Mouse (Mus musculus): ENCODE measurements around the gene Tmem131. TPM values are rescaled to one million over a fixed set of nuclear protein-coding genes. Genes with fewer than 3 reads are reported as not detected.
A peak's percentile ranks its signal among the peaks of the same experiment; 100 is the strongest.

Tmem131 gene
- total RNA-seq, 4 experiments from 2014 or later, result 52.5 to 65.2 (median 58.2) TPM

DNA sequence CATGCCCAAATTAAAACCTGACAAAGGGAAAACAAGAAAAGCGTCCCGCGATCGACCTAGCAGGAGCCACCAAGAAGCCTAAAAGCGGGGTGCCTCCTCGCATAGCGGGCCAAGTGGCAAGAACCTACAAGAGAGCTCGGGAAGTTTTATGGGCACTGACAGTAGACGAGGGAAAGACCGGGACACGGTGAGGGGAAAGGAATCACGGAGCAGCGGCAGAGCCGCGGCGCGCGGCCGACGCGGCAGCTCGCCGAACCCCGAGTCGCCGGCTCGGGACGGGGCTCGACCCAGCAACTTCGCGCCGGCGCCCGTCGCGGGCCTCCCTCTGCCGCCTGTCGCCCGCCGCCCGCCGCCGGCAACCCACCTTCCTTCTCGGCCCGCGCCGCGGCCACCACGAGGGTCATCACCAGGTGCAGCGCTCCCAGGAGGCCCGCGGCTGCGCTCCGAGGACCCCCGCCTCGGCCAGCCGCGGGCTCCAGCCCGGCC lies 4.6 kb downstream of the Tmem131 start:
- peak in 1 of 2 experiments; percentile 17 for DNase-seq (ENCODE audit: low spot score in 2 of 2)

DNA sequence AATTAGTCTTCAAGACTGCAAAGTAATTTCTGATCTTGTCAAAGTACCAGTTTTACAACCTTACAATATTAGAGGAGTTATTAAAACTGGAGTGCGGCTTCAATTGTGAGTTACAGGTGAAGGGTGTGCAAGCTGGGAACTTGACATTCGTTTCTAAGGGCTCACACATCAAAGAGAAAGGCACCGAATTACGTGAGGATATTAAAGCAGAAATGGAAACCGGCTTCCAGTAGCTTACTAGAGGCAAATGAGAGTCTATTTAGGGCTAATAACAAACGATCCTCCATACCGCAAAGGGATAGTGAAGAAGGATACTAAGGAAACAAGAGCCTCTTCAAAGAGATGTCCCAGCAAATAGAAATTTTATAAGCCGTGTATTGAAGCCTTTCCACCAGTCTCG lies 5.1 kb downstream of the Tmem131 start:
- DNase-seq (ENCODE audit: low spot score in 2 of 2), result no peak

DNA sequence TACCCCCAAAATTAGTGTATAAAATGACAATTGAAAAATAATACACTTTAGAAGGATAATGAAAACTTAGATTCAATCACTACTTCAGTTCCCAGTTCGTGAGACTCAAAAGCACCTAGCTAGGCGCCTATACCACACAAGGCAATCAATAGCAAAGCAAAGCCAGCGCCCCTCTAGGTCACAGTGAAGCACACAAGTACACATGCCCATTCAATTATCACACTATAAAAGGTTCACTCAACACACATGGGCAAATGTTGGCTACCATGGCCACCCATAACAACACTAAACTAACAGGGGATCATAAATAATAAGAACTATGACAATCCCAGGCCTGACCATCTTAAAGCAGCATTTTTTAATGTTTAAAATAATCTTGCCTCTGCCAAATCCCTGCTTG lies 5.8 kb downstream of the Tmem131 start:
- no peak for DNase-seq (ENCODE audit: low spot score in 2 of 2)

DNA sequence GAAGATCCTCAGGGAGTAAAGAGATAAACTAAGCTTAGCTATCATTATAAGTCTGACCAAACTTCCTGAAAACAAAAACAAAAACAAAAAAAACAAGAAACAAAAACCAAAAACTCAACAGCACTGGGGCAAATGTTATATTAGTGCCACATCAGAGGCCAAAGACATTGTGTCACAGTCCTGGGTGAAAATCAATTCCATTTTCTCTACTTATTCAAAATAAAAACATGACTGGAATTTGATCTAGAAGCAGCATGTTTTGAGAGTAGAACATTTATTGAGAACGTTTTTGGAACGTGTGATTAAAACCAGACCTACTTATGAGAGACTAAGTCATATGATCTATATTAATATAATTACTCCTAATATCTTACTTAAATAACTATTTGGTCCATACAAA lies 6.5 kb downstream of the Tmem131 start:
- DNase-seq (ENCODE audit: low spot score in 2 of 2), result no peak

- DNase-seq (ENCODE audit: low spot score in 2 of 2), result no peak
Measured at GRCm38 (mm10) chr1:36936567-36936966, 6.9 kb downstream of the Tmem131 start.

GRCm38 (mm10) chr1:36934778-36935177 lies 8.7 kb downstream of the Tmem131 start:
- DNase-seq (ENCODE audit: low spot score in 2 of 2), result no peak

GRCm38 (mm10) chr1:36933965-36934585 lies 9.4 kb downstream of the Tmem131 start:
- no peak for DNase-seq (ENCODE audit: low spot score in 2 of 2)

DNA sequence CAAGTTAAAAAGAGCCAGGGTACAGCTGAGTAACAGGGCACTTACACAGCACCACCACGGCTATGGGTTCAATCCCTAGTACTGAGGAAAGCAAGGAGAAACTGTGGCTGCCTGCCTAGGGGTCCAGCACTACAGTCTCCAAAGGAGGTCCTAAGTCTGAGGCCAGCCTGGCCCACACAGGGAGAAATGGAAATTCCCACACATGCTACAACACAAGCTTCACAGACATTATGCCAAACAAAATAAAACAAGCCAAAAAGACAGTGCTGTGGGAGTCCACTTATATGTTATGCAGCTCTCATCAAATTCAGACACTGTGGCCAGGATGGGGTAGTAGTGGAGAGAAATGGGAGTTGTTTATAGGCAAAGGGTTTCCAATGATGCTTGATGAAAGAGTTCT lies 11.2 kb downstream of the Tmem131 start:
- no peak for DNase-seq (ENCODE audit: low spot score in 2 of 2)

GRCm38 (mm10) chr1:36930911-36931310 lies 12.6 kb downstream of the Tmem131 start:
- DNase-seq (ENCODE audit: low spot score in 2 of 2), result no peak

- no peak for DNase-seq (ENCODE audit: low spot score in 2 of 2)
Measured at GRCm38 (mm10) chr1:36929996-36930395, 13.5 kb downstream of the Tmem131 start.

- no peak for DNase-seq (ENCODE audit: low spot score in 2 of 2)
Measured at GRCm38 (mm10) chr1:36928357-36929330, 14.8 kb downstream of the Tmem131 start.

DNA sequence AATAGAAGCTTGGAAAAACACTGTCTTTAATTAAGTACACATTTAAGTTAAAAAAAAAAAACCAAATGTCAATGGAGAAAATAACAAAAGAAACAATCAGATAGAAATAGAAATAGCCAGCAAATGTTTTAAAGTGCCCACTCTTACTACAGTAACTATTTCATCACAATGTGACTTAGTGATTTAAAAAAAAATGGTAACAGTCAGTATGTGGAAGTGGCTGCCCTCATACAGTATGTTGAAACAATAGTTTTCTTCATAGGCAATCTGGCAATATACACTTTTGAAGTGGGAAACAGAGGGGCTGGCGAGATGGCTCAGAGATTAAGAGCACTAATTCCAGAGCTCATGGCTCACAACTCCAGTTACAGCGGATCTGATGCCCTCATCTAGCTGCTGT lies 15.9 kb downstream of the Tmem131 start:
- DNase-seq (ENCODE audit: low spot score in 2 of 2), result no peak

DNA sequence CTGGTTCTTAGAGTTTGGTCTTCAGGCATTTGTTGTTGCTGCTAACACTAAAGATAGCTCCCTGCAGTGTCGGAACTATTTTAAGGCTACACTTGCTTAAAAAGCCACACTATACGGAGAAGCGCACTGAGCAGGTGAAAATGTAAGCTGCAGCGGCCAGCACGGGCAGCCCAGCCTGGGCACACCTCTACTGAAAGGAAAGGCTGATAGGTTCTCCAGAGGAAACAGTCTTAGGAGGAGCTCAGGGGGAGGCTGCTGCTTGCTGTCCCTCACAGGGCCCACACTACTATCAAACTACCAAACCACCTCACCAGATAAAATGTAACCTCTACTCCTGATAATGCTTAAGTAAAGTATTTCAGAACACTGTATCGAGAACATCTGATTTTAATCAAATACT lies 16.7 kb downstream of the Tmem131 start:
- no peak for DNase-seq (ENCODE audit: low spot score in 2 of 2)

DNA sequence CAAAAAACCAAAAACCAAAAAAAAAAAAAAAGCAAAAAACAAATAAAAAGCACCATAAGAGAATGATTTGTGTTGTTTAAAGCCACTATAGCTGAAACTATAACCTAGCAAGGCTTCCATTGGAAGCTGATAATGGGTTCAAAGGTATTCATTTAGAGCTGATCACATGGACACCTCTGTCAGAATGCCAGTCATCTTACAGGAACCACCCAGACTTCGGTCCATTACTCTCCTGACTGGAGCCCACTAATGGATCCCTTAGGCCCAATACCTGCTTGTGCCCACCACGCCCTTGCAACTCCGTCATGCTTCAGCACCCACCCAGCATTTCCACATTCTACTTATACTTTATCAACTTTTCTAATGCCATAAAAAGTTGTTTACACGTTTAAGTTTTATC lies 17.2 kb downstream of the Tmem131 start:
- DNase-seq (ENCODE audit: low spot score in 2 of 2), result no peak

- no peak for DNase-seq (ENCODE audit: low spot score in 2 of 2)
Measured at GRCm38 (mm10) chr1:36925781-36926180, 17.7 kb downstream of the Tmem131 start.

- no peak for DNase-seq (ENCODE audit: low spot score in 2 of 2)
Measured at GRCm38 (mm10) chr1:36924853-36925252, 18.6 kb downstream of the Tmem131 start.

GRCm38 (mm10) chr1:36923911-36924310 lies 19.6 kb downstream of the Tmem131 start:
- no peak for DNase-seq (ENCODE audit: low spot score in 2 of 2)

- DNase-seq (ENCODE audit: low spot score in 2 of 2), result no peak
Measured at GRCm38 (mm10) chr1:36922623-36923421, 20.6 kb downstream of the Tmem131 start.

DNA sequence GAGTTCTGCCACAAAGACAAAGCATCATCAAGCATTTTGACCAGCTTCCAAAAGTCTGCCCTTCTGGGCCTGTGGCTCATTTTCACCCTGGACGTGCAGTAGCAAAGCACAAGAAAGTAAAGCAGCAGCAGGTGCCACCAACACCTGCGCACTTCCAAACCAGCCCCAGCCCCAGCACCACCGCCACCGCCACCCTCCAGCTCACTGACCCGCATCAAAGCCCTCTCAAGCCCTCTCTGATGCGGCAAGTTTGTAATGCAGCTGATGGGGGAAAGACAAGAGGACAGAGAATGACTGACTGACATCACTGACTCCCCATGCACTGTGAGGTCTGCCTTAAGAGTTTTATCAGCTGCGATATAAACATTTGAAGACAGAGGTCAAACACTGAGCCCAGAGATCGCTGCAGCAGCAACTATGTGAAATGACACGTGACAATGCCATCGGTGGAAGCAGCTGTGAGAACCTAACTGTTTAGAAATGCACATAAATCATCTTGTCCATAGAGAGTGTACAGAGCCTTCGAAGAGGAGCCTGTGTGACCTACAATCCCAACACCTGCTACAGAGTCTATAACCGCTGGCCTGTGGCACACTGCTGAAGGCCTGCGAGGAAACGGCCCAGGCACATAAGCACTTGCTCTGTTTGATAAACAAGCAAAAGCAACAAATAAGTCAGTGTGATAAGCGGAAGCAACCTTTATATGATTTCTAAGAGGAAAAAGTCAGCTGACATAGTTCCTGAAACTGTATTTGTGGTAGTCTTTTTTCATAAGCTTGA lies 21.7 kb downstream of the Tmem131 start:
- DNase-seq (ENCODE audit: low spot score in 2 of 2), result no peak

DNA sequence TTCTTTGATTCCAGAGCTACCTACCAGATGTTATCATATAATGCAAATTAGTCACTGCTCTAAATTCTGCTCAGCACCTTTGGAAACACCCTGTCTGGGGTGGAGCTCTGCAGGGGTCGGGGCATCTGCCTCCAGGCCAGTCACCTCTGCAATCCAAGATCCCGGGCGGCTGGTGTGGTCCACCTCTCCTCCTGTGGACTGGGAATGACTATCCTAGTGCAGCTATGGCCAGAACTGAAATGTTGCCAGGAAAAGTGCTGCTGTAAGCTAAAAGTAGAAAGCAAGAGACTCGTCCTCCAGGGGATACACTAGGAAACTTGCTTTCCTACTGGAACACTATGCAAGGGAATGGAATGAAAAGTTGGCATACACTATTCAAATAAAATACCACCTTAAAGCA lies 22.7 kb downstream of the Tmem131 start:
- no peak for DNase-seq (ENCODE audit: low spot score in 2 of 2)

- DNase-seq (ENCODE audit: low spot score in 2 of 2), result peak in 1 of 2 experiments; percentile 37
Measured at GRCm38 (mm10) chr1:36920154-36920716, 23.2 kb downstream of the Tmem131 start.

Measured in layer of hippocampus, adult 8-10 months (tissue).